Mouse (Mus musculus) MEL (cell line): ENCODE measurements around the gene Aaed1. TPM values are rescaled to one million over a fixed set of nuclear protein-coding genes. Genes with fewer than 3 reads are reported as not detected.

Experiments used
- DNase-seq: peaks from one replicate; pipeline ENCODE4 v3.0.0; 2011; ENCODE audit warnings: low read depth, low spot score
- H3K27ac ChIP-seq: 2 replicates; pipeline ENCODE4 v1.5.1; 2012; ENCODE audit warnings: low read depth, mild to moderate bottlenecking, control low read depth, low read length, moderate library complexity; ENCODE audit not compliant: control insufficient read depth
- H3K27me3 ChIP-seq, 2 experiments: fragments of 150-350 bp in 1 of 2; sonication (generic) in 1 of 2; 2 replicates each; pipeline ENCODE4 v1.6.1; 2012; ENCODE audit warnings: low read length in 2 of 2, mild to moderate bottlenecking in 2 of 2, improper control_type of control experiment in 1 of 2, moderate library complexity in 1 of 2; ENCODE audit not compliant: insufficient read depth in 2 of 2, control insufficient read depth in 1 of 2
- H3K36me3 ChIP-seq, 2 experiments: 2 replicates each; pipeline ENCODE4 v1.6.1; 2012 to 2014; ENCODE audit warnings: low read length in 2 of 2, improper control_type of control experiment in 1 of 2, inconsistent platforms in 1 of 2, mild to moderate bottlenecking in 1 of 2; ENCODE audit not compliant: insufficient read depth in 2 of 2, control insufficient read depth in 1 of 2
- H3K4me1 ChIP-seq, 2 experiments: fragments of 150-350 bp in 1 of 2; sonication (generic) in 1 of 2; 2 replicates each; pipeline ENCODE4 v1.6.1; 2012; ENCODE audit warnings: low read length in 2 of 2, improper control_type of control experiment in 1 of 2, mild to moderate bottlenecking in 1 of 2; ENCODE audit not compliant: insufficient read depth in 2 of 2, control insufficient read depth in 1 of 2
- H3K4me3 ChIP-seq, 2 experiments: fragments of 150-350 bp in 1 of 2; sonication (generic) in 1 of 2; 2 replicates each; pipeline ENCODE4 v1.5.1; 2012; ENCODE audit warnings: low read depth in 2 of 2, low read length in 2 of 2, mild to moderate bottlenecking in 2 of 2, moderate library complexity in 2 of 2, control low read depth in 1 of 2, improper control_type of control experiment in 1 of 2; ENCODE audit not compliant: control insufficient read depth in 1 of 2, insufficient read depth in 1 of 2
- H3K79me2 ChIP-seq: 2 replicates; pipeline ENCODE4 v1.6.1; 2012; ENCODE audit warnings: mild to moderate bottlenecking, low read length, moderate library complexity; ENCODE audit not compliant: control insufficient read depth, poor library complexity, insufficient read depth
- H3K9ac ChIP-seq: 2 replicates; pipeline ENCODE4 v1.6.1; 2012; ENCODE audit warnings: low read depth, mild to moderate bottlenecking, control low read depth, low read length, moderate library complexity; ENCODE audit not compliant: control insufficient read depth, poor library complexity, severe bottlenecking
- H3K9me3 ChIP-seq: fragments of 150-350 bp; sonication (generic); replicated peaks from 2 replicates; pipeline ENCODE4 v1.6.1; 2012; ENCODE audit warnings: mild to moderate bottlenecking, low read length, improper control_type of control experiment, moderate library complexity; ENCODE audit not compliant: insufficient read depth
- BHLHE40 ChIP-seq: IDR thresholded peaks from 2 replicates; pipeline ENCODE4 v1.6.1; 2012; ENCODE audit warnings: low read depth, mild to moderate bottlenecking, inconsistent platforms, low read length, improper control_type of control experiment, borderline replicate concordance
- CHD1 ChIP-seq: IDR thresholded peaks from 2 replicates; pipeline ENCODE4 v1.6.1; 2012; ENCODE audit warnings: low read depth, mild to moderate bottlenecking, inconsistent platforms, low read length, improper control_type of control experiment
- CHD2 ChIP-seq: IDR thresholded peaks from 2 replicates; pipeline ENCODE4 v1.6.1; 2011; ENCODE audit warnings: low read length, improper control_type of control experiment
- CTCF ChIP-seq, 3 experiments: IDR thresholded peaks in 2 of 3; conservative IDR thresholded peaks in 1 of 3; 2 replicates each; pipeline ENCODE4 v1.5.1; 2011 to 2012; ENCODE audit warnings: low read length in 3 of 3, low read depth in 2 of 3, mild to moderate bottlenecking in 2 of 3, improper control_type of control experiment in 1 of 3, inconsistent platforms in 1 of 3, mixed read lengths in 1 of 3, moderate library complexity in 1 of 3; ENCODE audit not compliant: control insufficient read depth in 1 of 3, insufficient read depth in 1 of 3, poor library complexity in 1 of 3, severe bottlenecking in 1 of 3
- E2F4 ChIP-seq: IDR thresholded peaks from 2 replicates; pipeline ENCODE4 v1.6.1; 2011; ENCODE audit warnings: low read depth, low read length, improper control_type of control experiment, borderline replicate concordance
- EP300 ChIP-seq, 2 experiments: IDR thresholded peaks; 2 replicates each; pipeline ENCODE4 v1.6.1; 2011; ENCODE audit warnings: improper control_type of control experiment in 2 of 2, low read length in 2 of 2, low read depth in 1 of 2, mild to moderate bottlenecking in 1 of 2
- ETS1 ChIP-seq: IDR thresholded peaks from 2 replicates; pipeline ENCODE4 v1.6.1; 2012; ENCODE audit warnings: low read depth, mild to moderate bottlenecking, inconsistent platforms, low read length, improper control_type of control experiment, moderate library complexity
- GABPA ChIP-seq: IDR thresholded peaks from 2 replicates; pipeline ENCODE4 v1.6.1; 2012; ENCODE audit warnings: low read depth, mild to moderate bottlenecking, inconsistent platforms, low read length, improper control_type of control experiment, moderate library complexity
- GATA1 ChIP-seq: IDR thresholded peaks from 2 replicates; pipeline ENCODE4 v1.6.1; 2011; ENCODE audit warnings: low read depth, low read length, improper control_type of control experiment
- MAFK ChIP-seq: IDR thresholded peaks from 2 replicates; pipeline ENCODE4 v1.6.1; 2011; ENCODE audit warnings: low read depth, mild to moderate bottlenecking, low read length, improper control_type of control experiment, borderline replicate concordance
- MAZ ChIP-seq: IDR thresholded peaks from 2 replicates; pipeline ENCODE4 v1.6.1; 2012; ENCODE audit warnings: low read depth, mild to moderate bottlenecking, inconsistent platforms, low read length, improper control_type of control experiment
- MYB ChIP-seq: IDR thresholded peaks from 2 replicates; pipeline ENCODE4 v1.6.1; 2011; ENCODE audit warnings: mild to moderate bottlenecking, low read depth, low read length, improper control_type of control experiment
- POLR2A ChIP-seq, 2 experiments: IDR thresholded peaks; 2 replicates each; pipeline ENCODE4 v1.6.1; 2011 to 2012; ENCODE audit warnings: low read length in 2 of 2, mild to moderate bottlenecking in 2 of 2, control low read depth in 1 of 2, improper control_type of control experiment in 1 of 2, low read depth in 1 of 2, moderate library complexity in 1 of 2; ENCODE audit not compliant: control insufficient read depth in 1 of 2, insufficient read depth in 1 of 2, poor library complexity in 1 of 2
- POLR2AphosphoS2 ChIP-seq: IDR thresholded peaks from 2 replicates; pipeline ENCODE4 v1.6.1; 2011; ENCODE audit warnings: low read length, improper control_type of control experiment
- POLR2AphosphoS5 ChIP-seq: IDR thresholded peaks from 2 replicates; pipeline ENCODE4 v1.6.1; 2012; ENCODE audit warnings: low read depth, borderline replicate concordance, mild to moderate bottlenecking, inconsistent platforms, low read length, moderate library complexity, mixed read lengths
- RAD21 ChIP-seq: IDR thresholded peaks from 2 replicates; pipeline ENCODE4 v1.6.1; 2011; ENCODE audit warnings: mild to moderate bottlenecking, low read depth, low read length, improper control_type of control experiment
- SMC3 ChIP-seq: IDR thresholded peaks from 2 replicates; pipeline ENCODE4 v1.6.1; 2011; ENCODE audit warnings: low read depth, low read length, improper control_type of control experiment
- TBP ChIP-seq: IDR thresholded peaks from 2 replicates; pipeline ENCODE4 v1.8.0; 2011; ENCODE audit warnings: low read depth, low read length, improper control_type of control experiment
- USF1 ChIP-seq: IDR thresholded peaks from 2 replicates; pipeline ENCODE4 v1.6.1; 2014; ENCODE audit warnings: low read depth, mild to moderate bottlenecking, inconsistent platforms, low read length, improper control_type of control experiment, moderate library complexity
- ZC3H11A ChIP-seq: IDR thresholded peaks from 2 replicates; pipeline ENCODE4 v1.6.1; 2012; ENCODE audit warnings: low read depth, mild to moderate bottlenecking, inconsistent platforms, low read length, improper control_type of control experiment
- ZMIZ1 ChIP-seq: IDR thresholded peaks from 2 replicates; pipeline ENCODE4 v1.6.1; 2012; ENCODE audit warnings: low read depth, mild to moderate bottlenecking, inconsistent platforms, low read length, improper control_type of control experiment, moderate library complexity
- ZNF384 ChIP-seq: IDR thresholded peaks from 2 replicates; pipeline ENCODE4 v1.6.1; 2012; ENCODE audit warnings: low read depth, mild to moderate bottlenecking, inconsistent platforms, low read length, improper control_type of control experiment
- polyA plus RNA-seq, 2 experiments: library from polyadenylated mRNA; stranded (reverse) in 1 of 2; unstranded in 1 of 2; fragments of >175 nt in 1 of 2; fragments of >200 nt in 1 of 2; gene quantifications; 2 replicates each; pipeline versions ENCODE4 v1.2.1 to v1.2.4; 2012; ENCODE audit warnings: low replicate concordance in 2 of 2, low read depth in 1 of 2; ENCODE audit not compliant: insufficient read length in 2 of 2, insufficient read depth in 1 of 2, missing spikeins in 1 of 2
- total RNA-seq: library from RNA; depleted of rRNA; stranded (reverse); fragments of 300-350 nt; gene quantifications from 2 replicates; pipeline ENCODE4 v1.2.3, GENCODE M21; 2012

The Aaed1 gene
- total and polyA plus RNA-seq, 3 experiments, result 4.2 to 190 (median 13.5) TPM

DNA sequence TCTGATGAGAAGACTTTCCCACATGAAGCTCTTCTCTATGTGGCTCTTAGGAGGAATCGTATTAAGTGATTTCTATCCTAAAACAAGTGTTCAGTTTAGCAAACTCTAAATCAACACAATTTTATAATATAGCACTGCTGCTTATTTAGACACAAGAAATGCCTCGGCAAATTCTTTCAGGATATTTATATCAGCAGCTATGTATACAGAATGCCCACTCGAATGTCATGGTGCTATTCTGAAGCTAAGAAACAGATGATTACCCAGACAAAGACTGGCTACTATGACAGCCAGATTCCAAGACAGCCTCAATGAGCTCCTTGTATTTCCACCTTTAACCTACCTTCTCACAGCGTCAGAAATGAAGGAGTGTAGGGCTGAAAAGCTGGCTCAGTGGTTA, 79.4 kb downstream of the Aaed1 start:
- peaks cover 0 to 18% of the 10 kb centered on the region in 2 experiments for H3K36me3 ChIP-seq
- TF ChIP-seq ETS1 (no peak), TBP (no peak), CTCF (IDR thresholded peaks at IDR 0.05 in 2 of 3, conservative IDR thresholded peaks at IDR 0.05 in 1 of 3; ENCODE audit: control insufficient read depth in 1 of 3, insufficient read depth in 1 of 3, low read depth in 2 of 3, low read length in 3 of 3, poor library complexity in 1 of 3, severe bottlenecking in 1 of 3) (no peak), BHLHE40 (no peak), GATA1 (no peak)
- TF ChIP-seq, all 39 proteins: peak for 0
- no peak overlapping the region for H3K4me3 ChIP-seq
- H3K79me2 ChIP-seq, result no peaks in the 10 kb centered on the region
- H3K9ac ChIP-seq, result no peak overlapping the region
- no peak for DNase-seq
- no peaks in the 10 kb centered on the region for H3K27me3 ChIP-seq
- H3K9me3 ChIP-seq, result no peaks in the 10 kb centered on the region
- peaks cover 3 to 10% of the 10 kb centered on the region in 2 experiments; a peak in 3 of 4 replicates for H3K4me1 ChIP-seq
- no peak overlapping the region for H3K27ac ChIP-seq

- Histone ChIP-seq H3K36me3 (no peaks in the 10 kb centered on the region; a peak in 1 of 4 replicates), H3K4me3 (no peak overlapping the region), H3K4me1 (no peaks in the 10 kb centered on the region), H3K79me2 (no peaks in the 10 kb centered on the region), H3K27me3 (no peaks in the 10 kb centered on the region), H3K9ac (no peak overlapping the region), H3K27ac (no peak overlapping the region), H3K9me3 (no peaks in the 10 kb centered on the region)
- TF ChIP-seq EP300 (IDR thresholded peaks at IDR 0.05; ENCODE audit: low read depth in 1 of 2, low read length in 2 of 2), result no peak
- no peak for TF ChIP-seq ETS1
- no peak for TF ChIP-seq CHD2
- no peak for TF ChIP-seq ZC3H11A
- no peak for TF ChIP-seq E2F4
- no peak for TF ChIP-seq POLR2AphosphoS2
- no peak for TF ChIP-seq POLR2AphosphoS5
- no peak for TF ChIP-seq MAFK
- TF ChIP-seq RAD21, result no peak
- no peak for TF ChIP-seq USF1
- TF ChIP-seq SMC3, result no peak
- no peak for TF ChIP-seq CHD1
- no peak for TF ChIP-seq GATA1
- no peak for TF ChIP-seq MAZ
- no peak for TF ChIP-seq GABPA
- TF ChIP-seq POLR2A (IDR thresholded peaks at IDR 0.05; ENCODE audit: control insufficient read depth in 1 of 2, insufficient read depth in 1 of 2, low read depth in 1 of 2, low read length in 2 of 2, poor library complexity in 1 of 2), result no peak
- TF ChIP-seq ZMIZ1, result no peak
- TF ChIP-seq MYB, result no peak
- no peak for TF ChIP-seq ZNF384
- no peak for DNase-seq
Measured at GRCm38 (mm10) chr13:64226725-64227124, 85.8 kb downstream of the Aaed1 start.
